Mouse (Mus musculus) megakaryocyte-erythroid progenitor cell, adult 5-6 weeks (primary cell): Measurements from ENCODE around the gene Olfr320. TPM values are rescaled to one million over a fixed set of nuclear protein-coding genes. Genes with fewer than 3 reads are reported as not detected.
A peak's percentile ranks its signal among the peaks of the same experiment; 100 is the strongest.
"Not testable (repeated sequence)": the region's sequence is repeated elsewhere in the genome, so short reads cannot be mapped to it uniquely, and the experiment has no call there.

Experiments used
- ATAC-seq: replicated peaks from 2 replicates; pipeline ENCODE4 v1.8.0; 2016; ENCODE audit warnings: mild to moderate bottlenecking, inconsistent platforms; ENCODE audit not compliant: severe bottlenecking, poor library complexity, low FRiP score, low TSS enrichment
- total RNA-seq, 2 experiments: library from RNA; stranded (forward) in 1 of 2; stranded (reverse) in 1 of 2; fragments of 200-1000, 215-1000 nt in 1 of 2; fragments of >200 nt in 1 of 2; fragmentation: Nextera tagmentation in 1 of 2; gene quantifications; 2 replicates each; pipeline ENCODE4 v1.2.3; 2014 to 2017

The Olfr320 gene
- total RNA-seq (2014; fragmentation: Nextera tagmentation) (not detected in 2 replicates), total RNA-seq (2017) (not detected in 2 replicates)

DNA sequence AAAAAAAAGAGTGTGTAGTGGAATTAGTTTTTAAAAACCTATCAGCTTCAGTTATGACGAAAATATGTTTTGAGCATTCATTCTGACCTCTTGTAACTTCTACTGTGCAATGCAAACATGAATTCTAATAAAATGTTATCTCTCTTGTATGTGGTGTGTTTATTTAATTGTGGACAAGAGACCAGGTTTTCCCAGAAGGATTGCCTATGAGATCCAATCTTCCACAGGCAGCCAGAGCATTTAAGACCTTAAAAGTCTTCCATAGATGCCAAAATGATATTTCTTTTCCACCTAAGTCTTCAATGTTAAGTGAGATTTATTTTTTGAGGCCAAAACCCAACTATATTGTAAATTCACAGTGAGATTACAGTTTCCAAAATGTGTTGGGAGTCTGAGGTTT, at the start of gene Olfr320:
Gene Olfr320 (plus strand): TSS at position 301 of the 400 bp plus-strand sequence.
- no peak for ATAC-seq

DNA sequence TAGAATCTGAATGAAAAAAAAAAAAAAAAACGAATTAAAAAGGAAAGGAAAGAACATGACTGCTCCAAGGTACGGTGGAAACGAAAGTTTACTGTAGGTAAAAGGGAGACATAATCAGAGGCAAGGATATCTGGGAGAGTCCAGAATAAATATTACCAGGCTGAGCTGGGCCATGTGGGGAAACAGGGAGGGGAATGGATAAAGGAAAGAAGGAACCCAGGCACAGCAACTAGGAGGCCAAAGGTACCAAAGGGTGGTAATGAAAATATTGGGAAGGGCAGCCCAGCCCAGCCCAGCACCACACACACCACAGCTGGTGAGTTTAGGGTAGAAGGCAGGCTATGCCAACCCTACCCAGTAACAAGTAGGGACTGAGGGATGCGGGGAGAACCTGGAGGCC, 46.0 kb upstream of the Olfr320 start:
- no peak for ATAC-seq

DNA sequence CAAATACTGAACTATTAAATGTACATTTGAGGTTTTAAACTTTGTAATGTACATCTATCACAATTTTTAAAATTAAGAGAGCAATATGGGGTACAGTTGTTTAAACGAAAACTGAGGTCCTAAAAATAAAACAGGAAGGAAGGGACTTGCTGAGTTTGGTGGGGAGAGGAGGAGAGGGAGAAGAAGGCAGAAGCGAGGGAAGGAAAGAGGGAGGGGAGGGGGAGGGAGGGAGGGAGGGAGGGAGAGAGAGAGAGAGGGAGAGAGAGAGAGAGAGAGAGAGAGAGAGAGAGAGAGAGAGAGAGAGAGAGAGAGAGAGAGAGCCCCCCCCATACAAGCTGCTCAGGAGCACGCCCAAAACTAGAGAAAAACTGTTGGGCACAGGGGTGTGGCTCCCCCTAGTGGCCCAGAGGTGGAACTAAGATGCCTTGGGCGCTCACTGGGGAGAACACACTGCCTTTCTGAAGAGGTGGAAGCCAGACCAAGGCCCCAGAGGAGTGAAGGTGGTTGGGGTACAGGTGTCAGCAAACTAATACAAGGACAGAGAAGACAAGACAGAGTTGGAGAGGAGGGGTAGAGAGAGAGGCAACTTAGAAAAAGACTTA, 44.4 kb upstream of the Olfr320 start:
- ATAC-seq: peak; percentile 35; the same call in 1 of the 2 replicates

DNA sequence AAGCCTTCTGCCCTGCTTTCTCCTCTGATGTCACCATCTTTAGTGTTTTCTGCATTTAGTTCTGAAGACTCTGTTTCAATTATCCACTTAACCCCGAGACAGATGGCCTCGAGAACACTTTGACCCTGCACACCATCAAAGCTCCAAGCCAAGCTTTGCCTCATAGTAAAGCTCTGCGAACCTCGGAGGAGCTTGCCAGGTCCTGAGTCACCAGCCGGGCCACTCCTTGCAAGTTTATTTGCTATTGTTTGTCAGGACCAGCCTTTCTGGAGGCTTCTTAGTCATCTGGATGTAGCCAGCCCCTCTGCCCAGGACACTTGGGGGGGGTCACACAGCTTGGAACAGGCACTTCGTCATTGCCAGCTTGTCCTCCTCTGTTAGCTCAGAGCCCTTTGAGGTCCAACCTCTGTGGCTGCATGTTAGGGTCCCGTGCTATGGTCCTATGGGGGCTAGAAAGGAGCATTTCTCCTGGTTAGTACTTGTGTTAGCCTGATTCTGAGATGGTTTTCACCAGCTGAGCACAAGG, 42.7 kb upstream of the Olfr320 start:
- ATAC-seq: no peak

DNA sequence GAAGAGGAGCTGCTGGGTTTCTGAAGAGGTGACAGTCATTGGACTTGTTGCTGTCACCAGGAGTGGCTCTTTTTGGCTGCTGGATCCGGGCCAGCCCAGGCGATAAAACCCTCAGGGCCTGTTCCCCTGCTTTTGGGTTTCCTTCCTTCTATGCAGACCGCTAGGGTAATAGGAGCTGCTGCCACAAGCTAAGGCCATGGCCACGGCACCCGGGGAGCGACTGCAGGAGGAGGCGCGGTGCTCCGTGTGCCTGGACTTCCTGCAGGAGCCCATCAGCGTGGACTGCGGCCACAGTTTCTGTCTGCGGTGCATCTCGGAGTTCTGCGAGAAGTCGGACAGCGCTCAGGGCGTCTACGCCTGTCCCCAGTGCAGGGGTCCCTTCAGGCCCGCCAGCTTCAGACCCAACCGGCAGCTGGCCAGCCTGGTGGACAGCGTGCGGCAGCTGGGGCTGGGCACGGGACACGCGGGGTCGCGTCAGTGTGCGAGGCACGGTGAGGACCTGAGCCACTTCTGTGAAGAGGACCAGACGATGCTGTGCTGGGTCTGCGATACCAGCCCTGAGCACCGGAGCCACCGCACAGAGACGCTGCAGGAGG, 40.5 kb upstream of the Olfr320 start, which contains the start of gene Trim58:
Gene Trim58 (plus strand): TSS at position 194 of the 596 bp plus-strand sequence.
- ATAC-seq: peak; percentile 42

DNA sequence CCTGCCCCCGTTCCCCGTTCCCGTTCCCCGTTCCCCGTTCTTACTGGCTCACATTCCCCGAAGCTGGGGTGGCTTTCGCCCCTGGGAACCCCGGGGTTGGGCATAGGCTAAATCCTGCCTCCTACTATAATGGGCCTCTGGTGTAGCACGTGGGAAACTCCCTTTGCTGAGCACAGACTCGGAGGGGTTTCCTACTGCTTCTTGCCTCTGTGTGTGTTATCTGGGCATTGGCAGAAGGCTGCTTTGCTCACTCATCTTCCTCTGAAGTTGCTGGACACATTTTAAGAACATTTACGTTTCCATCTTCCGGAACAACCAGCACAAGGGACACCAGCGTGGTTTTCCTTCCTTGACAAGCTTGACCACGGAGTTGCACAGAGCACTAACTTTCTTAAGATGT, 39.8 kb upstream of the Olfr320 start:
- ATAC-seq: peak; percentile 66

DNA sequence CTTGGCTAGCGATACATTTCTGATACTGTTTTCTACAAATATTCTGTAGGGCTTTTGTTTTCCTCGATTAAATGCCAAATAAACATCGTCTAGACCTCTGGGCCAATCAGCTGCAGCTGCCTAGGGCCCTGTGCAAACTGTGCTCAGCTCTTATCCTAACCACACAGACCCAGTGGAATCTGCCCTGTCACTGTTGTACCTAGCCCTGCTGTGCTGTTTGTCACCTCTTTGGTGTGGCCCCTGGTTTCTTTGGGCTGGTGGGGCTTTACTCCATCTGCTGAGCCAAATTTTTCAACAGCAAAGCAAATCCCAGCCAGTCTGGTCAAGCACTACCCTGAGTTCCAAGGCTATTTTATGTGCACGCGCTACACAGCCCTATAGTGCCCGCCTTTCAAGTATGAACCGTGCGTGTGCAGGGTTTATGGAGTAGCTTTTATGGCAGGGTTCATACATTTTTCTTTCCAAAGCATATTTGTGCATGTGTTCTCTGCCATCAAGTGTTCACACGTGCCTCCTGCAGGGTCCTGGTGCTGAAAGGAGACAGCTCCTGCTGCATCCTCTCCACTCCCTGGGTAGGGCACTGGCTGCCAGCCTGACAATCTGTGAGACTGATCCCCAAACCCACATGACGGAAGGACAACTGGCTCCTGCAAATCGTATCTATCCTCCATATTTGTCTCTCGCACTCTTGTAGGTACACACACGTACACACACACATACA, 39.1 kb upstream of the Olfr320 start:
- ATAC-seq: peak; percentile 92

DNA sequence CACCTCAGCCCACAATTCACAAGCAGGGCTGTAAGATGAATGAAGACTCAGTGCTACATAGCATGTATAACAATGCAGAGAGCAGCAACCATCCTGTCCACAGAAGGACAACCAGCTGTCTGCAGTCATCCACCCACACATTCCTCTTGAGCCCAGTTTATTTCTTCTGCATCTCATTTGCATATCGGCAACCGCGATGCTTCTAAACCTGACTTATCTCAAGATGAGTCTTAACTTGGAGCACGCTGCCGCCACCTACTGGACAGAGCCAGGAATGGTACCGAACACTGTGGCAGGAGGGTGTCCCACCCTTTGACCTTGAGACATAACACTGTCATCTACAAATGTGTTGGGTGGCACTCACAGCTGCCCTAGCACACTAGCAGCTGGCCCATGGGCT, 37.5 kb upstream of the Olfr320 start:
- peak; percentile 53 for ATAC-seq

DNA sequence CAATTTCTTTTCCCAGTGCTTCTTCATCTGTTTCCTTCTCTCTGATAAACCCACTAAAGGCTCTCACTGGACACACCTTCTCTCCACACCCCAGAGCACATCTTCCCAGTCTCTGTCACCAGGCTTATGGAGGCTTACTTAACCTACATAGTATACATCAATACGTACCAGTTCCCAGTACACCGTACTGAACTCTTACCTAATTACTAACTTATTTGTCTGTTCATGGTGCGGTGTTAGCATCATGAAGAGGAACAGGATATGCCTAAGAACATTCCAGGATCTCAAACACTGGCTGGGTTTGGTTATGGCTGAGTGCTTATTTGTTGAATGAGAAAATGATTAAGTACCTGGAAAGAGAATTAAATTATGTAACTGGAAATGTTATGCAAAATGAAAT, 25.7 kb upstream of the Olfr320 start:
- no peak for ATAC-seq

DNA sequence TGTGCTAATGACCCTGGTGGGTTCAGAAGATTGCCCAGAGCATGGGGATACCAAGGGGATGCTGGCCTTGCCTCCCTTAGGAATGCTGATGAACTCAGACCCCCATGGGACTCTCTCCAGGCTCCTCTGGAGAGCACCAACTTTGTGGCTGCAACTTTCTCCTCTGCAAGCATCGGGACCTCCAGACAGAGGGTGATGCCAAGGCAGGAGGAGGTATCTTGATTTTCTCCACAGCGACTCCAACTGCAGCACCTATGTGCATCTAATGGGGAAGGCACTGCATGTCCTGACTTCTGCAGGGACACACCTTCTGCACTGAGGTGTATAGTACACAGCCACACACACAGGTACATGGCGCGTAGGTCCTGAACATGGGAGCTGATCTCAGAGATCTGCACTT, 22.3 kb upstream of the Olfr320 start, which contains the start of gene Olfr322:
Gene Olfr322 (plus strand): TSS at position 187 of the 400 bp plus-strand sequence.
- ATAC-seq: no peak

DNA sequence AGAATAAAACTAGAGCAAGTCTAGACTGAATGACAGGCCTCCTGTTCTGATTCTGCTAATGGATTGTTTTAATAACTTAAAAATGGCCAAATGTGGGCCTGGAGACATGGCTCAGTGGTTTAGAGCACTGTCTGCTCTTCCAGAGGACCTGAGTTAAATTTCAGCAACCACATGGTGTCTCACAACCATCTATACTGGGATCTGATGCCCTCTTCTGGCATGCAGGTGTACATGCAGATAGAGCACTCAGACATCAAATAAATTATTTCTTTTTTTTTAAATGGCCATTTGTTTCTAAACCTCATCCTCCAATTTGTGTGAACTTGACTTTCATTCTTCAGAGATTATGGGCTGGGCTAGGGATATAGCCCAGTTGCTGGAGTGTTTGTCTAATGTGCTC, 11.6 kb upstream of the Olfr320 start:
- no peak for ATAC-seq

DNA sequence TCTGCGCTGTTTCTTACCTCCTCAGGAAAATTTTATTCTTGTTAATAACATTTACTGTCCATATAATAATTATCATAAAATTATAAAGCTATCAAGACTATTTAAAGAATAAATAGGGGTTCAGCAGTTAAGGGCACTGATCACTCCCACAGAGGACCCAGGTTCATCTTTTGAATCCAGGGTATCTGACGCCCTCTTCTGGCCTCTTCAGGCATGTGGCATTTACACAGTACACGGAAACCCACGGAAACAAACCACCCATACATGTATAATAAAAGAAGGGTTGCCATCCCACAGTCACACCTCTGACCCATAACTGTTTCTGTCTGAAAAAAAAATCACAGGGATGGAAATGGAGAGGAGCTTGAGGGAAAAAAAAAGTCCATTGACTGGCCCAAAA, 9.1 kb upstream of the Olfr320 start:
- no peak for ATAC-seq

DNA sequence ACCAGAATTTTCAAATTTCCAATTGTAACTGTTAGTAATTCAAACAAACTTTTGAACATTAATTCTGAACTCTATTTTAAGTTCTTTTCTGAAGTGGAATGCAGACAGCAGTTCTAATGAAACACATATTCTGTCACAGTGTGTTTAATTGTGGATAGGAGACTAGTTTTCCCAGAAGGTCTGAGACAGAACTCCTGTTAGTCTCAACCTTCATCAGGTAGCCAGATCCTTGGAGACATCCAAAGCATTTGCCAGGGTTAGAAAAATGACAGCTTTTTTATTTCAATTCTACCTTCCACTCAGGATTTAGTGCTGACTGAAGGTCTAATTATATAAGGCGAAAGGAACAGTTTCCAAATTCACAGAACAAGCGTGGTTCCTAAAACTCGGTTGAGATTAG, 18.0 kb downstream of the Olfr320 start, which contains the start of gene Olfr319:
Gene Olfr319 (plus strand): TSS at position 301 of the 400 bp plus-strand sequence.
- no peak for ATAC-seq

DNA sequence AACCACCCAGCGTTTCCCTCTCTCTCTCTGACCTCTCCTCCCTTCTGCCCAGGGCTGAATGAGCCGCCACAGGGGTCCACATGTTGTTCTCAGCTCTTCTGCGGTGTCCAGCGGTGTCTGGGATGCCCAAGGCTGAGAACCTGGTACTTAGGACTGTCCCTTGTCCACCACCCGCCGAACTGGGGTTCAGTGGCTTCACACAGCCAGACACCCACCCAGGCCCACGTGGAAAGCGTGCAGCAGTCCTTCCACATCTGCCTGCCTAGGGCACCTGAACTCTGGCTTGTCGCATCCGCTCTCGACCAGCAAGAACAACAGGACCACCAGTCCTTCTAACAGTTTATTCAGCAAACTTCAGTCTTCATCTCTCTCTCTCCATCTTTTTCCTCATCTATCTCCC, 28.2 kb downstream of the Olfr320 start:
- ATAC-seq: no peak

DNA sequence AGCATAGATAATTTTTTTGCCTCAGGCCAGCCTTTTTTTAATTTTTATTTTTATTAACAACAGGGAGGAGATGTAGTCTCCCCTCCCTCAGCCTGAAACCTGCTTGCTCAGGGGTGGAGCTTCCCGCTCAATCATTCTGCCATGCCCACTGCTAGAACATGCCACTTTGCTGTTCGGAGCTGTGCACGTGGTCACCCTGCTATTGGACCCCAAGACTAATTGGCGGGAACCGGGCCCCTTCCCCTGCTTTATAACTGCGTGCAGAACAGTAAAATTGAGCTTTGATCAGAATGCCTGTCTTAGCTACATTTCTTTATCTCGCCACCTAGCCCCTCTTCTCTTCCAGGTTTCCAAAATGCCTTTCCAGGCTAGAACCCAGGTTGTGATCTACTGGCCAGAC, 36.8 kb downstream of the Olfr320 start:
- not testable (repeated sequence) for ATAC-seq

DNA sequence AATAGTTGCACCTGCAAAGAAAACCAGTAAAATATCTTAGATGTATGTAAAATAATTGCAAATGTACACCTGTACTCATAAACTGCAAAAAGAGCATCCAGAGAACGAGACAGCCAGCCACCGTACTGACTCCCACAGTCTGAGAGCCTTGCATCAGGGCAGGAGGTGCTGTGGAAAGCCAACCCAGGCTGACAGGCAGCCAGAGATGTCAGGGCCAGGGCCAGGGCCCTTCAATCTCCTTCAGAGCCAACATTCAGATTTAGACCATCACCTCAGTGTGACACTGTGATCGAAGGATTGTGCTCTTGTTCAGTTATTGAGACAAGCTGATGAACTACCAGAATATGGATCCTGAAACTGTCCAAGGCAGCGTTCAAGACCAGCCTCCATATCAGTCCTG, 38.8 kb downstream of the Olfr320 start:
- ATAC-seq: no peak

DNA sequence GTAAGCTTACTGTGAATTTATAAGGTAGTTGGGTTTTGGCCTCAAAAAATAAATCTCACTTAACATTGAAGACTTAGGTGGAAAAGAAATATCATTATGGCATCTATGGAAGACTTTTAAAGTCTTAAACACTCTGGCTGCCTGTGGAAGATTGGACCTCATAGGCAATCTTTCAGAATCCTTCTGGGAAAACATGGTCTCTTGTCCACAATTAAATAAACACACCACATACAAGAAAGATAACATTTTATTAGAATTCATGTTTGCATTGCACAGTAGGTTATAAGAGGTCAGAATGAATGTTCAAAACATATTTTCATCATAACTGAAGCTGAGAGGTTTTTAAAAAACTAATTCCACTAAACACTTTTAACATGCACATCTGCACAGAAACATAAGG, 43.0 kb downstream of the Olfr320 start, which contains the start of gene Olfr318:
Gene Olfr318 (minus strand): TSS at position 101 of the 400 bp plus-strand sequence.
- ATAC-seq: no peak

DNA sequence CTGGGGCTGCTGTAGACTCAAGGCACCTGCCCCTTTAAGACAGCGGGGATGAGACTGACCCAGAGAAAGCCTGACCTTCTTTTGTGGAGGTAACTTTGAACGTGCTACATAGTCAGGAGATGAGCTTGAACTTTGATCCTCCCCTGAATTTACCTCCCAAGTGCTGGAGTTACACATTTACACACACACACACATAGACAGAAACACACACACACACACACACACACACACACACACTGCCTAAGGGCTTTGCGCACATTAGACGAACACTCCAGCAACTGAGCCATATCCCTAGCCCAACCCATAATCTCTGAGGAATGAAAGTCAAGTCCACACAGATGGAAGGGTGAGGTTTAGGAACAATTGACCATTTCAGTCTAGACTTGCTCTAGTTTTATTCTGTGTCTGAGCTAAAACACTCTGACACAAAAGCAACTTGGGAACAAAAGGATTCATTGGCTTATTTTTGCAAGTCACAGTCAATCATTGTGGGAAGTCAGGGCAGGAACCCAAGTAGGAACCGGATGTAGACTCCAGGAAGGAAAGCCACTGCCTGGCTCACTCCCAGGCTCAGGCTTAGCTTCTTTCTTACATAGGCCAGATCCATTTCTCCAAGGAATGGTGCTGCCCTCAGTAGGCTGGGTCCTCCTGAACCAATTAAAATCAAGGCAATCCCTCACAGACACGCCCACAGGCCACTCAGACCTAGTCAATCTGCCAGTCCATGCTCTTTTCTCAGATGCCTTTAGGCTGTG, 47.2 kb downstream of the Olfr320 start:
- not testable (repeated sequence) for ATAC-seq

DNA sequence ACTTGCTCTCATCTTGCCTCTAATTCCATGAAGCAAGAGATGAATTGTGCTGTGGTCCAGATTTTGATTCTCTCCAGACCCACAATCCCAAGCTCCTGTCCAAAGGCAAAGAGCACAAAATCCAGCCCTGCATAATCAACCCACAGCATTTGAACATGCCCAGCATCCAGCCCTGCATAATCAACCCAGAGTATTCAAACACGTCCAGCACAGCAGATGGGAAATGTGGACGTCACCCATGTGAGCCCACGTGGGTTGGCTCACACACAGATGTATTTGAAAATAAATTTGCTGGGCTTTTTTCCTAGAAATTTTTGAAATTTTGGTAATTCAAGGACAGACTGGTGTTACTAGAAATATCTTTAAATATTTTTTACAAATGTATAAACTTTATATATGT, 52.5 kb downstream of the Olfr320 start:
- no peak for ATAC-seq
